ENCODE assay signal across 10 mouse cellular contexts in the genomic region with DNA sequence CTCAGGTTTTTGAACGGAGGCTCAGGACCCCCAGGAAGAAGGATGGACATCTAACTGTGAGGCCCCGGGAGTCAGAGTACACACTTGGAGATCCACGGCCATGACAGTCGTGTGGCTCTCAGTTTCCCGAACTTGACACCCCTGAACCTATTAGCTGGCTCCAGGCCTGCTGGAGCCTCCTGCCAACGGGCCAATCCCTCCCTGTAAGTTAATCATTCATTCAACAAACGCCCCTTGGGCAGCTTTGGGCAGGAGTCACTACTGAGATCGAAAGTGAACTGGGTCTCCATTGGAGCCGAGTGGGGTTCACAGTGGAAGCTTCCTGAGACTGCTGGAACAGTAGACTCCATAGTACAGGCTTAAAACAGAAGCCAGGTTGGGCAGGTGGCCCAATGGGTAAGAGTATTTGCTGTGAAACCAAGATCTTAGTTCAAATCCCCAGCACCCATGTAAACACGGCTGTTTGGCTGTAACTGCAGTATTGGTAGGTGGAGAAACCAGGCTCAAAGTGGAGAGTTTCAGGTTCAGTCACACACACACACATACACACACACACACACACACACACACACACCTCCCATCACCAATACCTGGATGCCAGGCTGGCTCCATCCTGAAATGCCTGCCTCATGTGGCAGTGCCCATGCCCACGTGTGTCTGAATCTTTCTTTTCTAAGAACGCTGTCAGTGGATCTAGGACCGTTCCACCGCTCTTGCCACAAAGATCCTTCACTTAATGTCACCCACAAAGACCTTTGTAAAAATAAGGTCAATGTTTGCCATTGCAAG. TPM values are rescaled to one million over a fixed set of nuclear protein-coding genes. Genes with fewer than 3 reads are reported as not detected.
DNase-seq lines count a peak whose midpoint lies in the region; ATAC-seq lines count a peak whose summit lies in the region.
"Had no signal": no experiment of that assay in that cellular context is flagged by ENCODE, and none has a peak within 500 bp of the region (broad histone marks: within the 10 kb centered on the region; RNA-seq: fewer than 3 reads in every experiment).

No protein-coding gene starts in this region.

- H3K9me3 ChIP-seq in hindbrain, embryonic 13.5 days: no peaks in the 10 kb centered on the region
- no peaks in the 10 kb centered on the region for H3K9me3 ChIP-seq in hindbrain, embryonic 10.5 days
- no peaks in the 10 kb centered on the region for H3K9me3 ChIP-seq in megakaryocyte, embryonic 14.5 days
- no peaks in the 10 kb centered on the region for H3K9me3 ChIP-seq in midbrain, embryonic 15.5 days

- no peak for DNase-seq in hindbrain, embryonic 10.5 days (ENCODE audit: low spot score)
- DNase-seq in kidney, postnatal 36 days: peak; percentile 61 to 68
- DNase-seq in lung, adult 18-20 months: no peak
- DNase-seq: adrenal gland, postnatal 10 days; cerebellum, postnatal 25 days had no signal

- H3K27me3 ChIP-seq in hindbrain, embryonic 13.5 days: no peaks in the 10 kb centered on the region
- H3K27me3 ChIP-seq in hindbrain, embryonic 10.5 days (ENCODE audit: insufficient read depth, poor library complexity, severe bottlenecking): peaks cover 65% of the 10 kb centered on the region
- peaks cover 39% of the 10 kb centered on the region for H3K27me3 ChIP-seq in megakaryocyte, embryonic 14.5 days (replicated peaks)
- H3K27me3 ChIP-seq in midbrain, embryonic 15.5 days (replicated peaks): no peaks in the 10 kb centered on the region

- no peaks in the 10 kb centered on the region for H3K36me3 ChIP-seq in hindbrain, embryonic 13.5 days
- H3K36me3 ChIP-seq in hindbrain, embryonic 10.5 days: no peaks in the 10 kb centered on the region
- H3K36me3 ChIP-seq in megakaryocyte, embryonic 14.5 days (replicated peaks; ENCODE audit: low read length): no peaks in the 10 kb centered on the region
- H3K36me3 ChIP-seq in midbrain, embryonic 15.5 days (replicated peaks): no peaks in the 10 kb centered on the region

- no peak overlapping the region for H3K9ac ChIP-seq in hindbrain, embryonic 13.5 days
- no peak overlapping the region for H3K9ac ChIP-seq in midbrain, embryonic 15.5 days

- no peak for ATAC-seq in hindbrain, embryonic 13.5 days (ENCODE audit: low FRiP score)
- ATAC-seq in megakaryocyte, adult 5-6 weeks (ENCODE audit: poor library complexity, severe bottlenecking): no peak
- ATAC-seq in midbrain, embryonic 15.5 days (replicated peaks): no peak
- no peak for ATAC-seq in monocyte, adult 5-6 weeks (replicated peaks; ENCODE audit: insufficient number of reproducible peaks, low FRiP score, low TSS enrichment, poor library complexity, severe bottlenecking)

- H3K4me2 ChIP-seq in hindbrain, embryonic 13.5 days: no peak overlapping the region
- H3K4me2 ChIP-seq in midbrain, embryonic 15.5 days: no peak overlapping the region

- H3K4me3 ChIP-seq in hindbrain, embryonic 13.5 days: no peak overlapping the region
- no peak overlapping the region for H3K4me3 ChIP-seq in hindbrain, embryonic 10.5 days
- peak overlapping the region; percentile 88 for H3K4me3 ChIP-seq in megakaryocyte, embryonic 14.5 days (replicated peaks)
- H3K4me3 ChIP-seq in midbrain, embryonic 15.5 days: no peak overlapping the region

- H3K4me1 ChIP-seq in hindbrain, embryonic 13.5 days (replicated peaks): peaks cover 37% of the 10 kb centered on the region
- peaks cover 39% of the 10 kb centered on the region for H3K4me1 ChIP-seq in hindbrain, embryonic 10.5 days (replicated peaks)
- H3K4me1 ChIP-seq in megakaryocyte, embryonic 14.5 days: peaks cover 99% of the 10 kb centered on the region
- peaks cover 28% of the 10 kb centered on the region for H3K4me1 ChIP-seq in midbrain, embryonic 15.5 days

- 83% methylated on average over 14 of the region's 14 CpGs for WGBS in hindbrain, embryonic 13.5 days
- 86% methylated on average over 14 of the region's 14 CpGs for WGBS in hindbrain, embryonic 10.5 days
- 87% methylated on average over 14 of the region's 14 CpGs for WGBS in midbrain, embryonic 15.5 days

- H3K27ac ChIP-seq in hindbrain, embryonic 13.5 days: peak overlapping the region; percentile 92
- H3K27ac ChIP-seq in hindbrain, embryonic 10.5 days: no peak overlapping the region
- peak overlapping the region; percentile 85; the same call in 1 of the 2 replicates for H3K27ac ChIP-seq in midbrain, embryonic 15.5 days

RNA-seq across cellular contexts. Expression of a gene that starts 20.0 kb away (rescaled TPM):
- polyA plus RNA-seq in hindbrain, embryonic 13.5 days (2015; fragmentation: Nextera tagmentation; extraction: Ambion mirVana): 27.2 and 30.2 TPM in 2 replicates
- polyA plus RNA-seq in hindbrain, embryonic 10.5 days (2016; fragmentation: Nextera tagmentation; extraction: Ambion mirVana): 2.2 and 5.4 TPM in 2 replicates
- 54.9 and 189 TPM in 2 replicates for polyA plus RNA-seq in megakaryocyte, embryonic 14.5 days (2012; ENCODE audit: insufficient read depth, low replicate concordance)
- 29.5 and 30.0 TPM in 2 replicates for total RNA-seq in megakaryocyte, adult 5-6 weeks (2015)
- total RNA-seq in megakaryocyte, adult 5-6 weeks (2017): 25.1 and 26.5 TPM in 2 replicates
- polyA plus RNA-seq in midbrain, embryonic 15.5 days (2015; fragmentation: Nextera tagmentation; extraction: Ambion mirVana): 20.2 and 21.4 TPM in 2 replicates
- 21.2 to 48.6 TPM (median 32.6 TPM) in 3 replicates for total RNA-seq in monocyte, adult 5-6 weeks (2017)

RNA-seq across cellular contexts. Expression of a gene that starts 56.4 kb away (rescaled TPM):
- polyA plus RNA-seq in hindbrain, embryonic 13.5 days (2015; fragmentation: Nextera tagmentation; extraction: Ambion mirVana): 16.2 and 17.4 TPM in 2 replicates
- polyA plus RNA-seq in hindbrain, embryonic 10.5 days (2016; fragmentation: Nextera tagmentation; extraction: Ambion mirVana): 16.5 and 18.0 TPM in 2 replicates
- 9.9 and 23.1 TPM in 2 replicates for polyA plus RNA-seq in megakaryocyte, embryonic 14.5 days (2012; ENCODE audit: insufficient read depth, low replicate concordance)
- total RNA-seq in megakaryocyte, adult 5-6 weeks (2015): 4.3 and 5.0 TPM in 2 replicates
- 3.9 and 5.9 TPM in 2 replicates for total RNA-seq in megakaryocyte, adult 5-6 weeks (2017)
- 16.4 and 18.3 TPM in 2 replicates for polyA plus RNA-seq in midbrain, embryonic 15.5 days (2015; fragmentation: Nextera tagmentation; extraction: Ambion mirVana)
- 2.6 to 6.0 TPM (median 4.1 TPM) in 3 replicates for total RNA-seq in monocyte, adult 5-6 weeks (2017)

Comparison
In these comparisons a context has a peak if more than half of its experiments do, and no peak if none do; other contexts are left out.
1. DNase-seq: peak in kidney, postnatal 36 days (2 of 2); none in hindbrain, embryonic 10.5 days (single experiment) and lung, adult 18-20 months (0 of 2).